Mouse (Mus musculus) stomach, postnatal 0 days (tissue): ENCODE results near the gene Nod2.

Experiments used
- CTCF ChIP-seq: IDR thresholded peaks from 2 replicates; pipeline ENCODE4 v1.5.1; 2016; ENCODE audit warnings: antibody characterized with exemption, low read depth, mild to moderate bottlenecking, moderate library complexity
- EP300 ChIP-seq: optimal IDR thresholded peaks from 2 replicates; pipeline ENCODE3; 2016; ENCODE audit warnings: antibody characterized with exemption

DNA sequence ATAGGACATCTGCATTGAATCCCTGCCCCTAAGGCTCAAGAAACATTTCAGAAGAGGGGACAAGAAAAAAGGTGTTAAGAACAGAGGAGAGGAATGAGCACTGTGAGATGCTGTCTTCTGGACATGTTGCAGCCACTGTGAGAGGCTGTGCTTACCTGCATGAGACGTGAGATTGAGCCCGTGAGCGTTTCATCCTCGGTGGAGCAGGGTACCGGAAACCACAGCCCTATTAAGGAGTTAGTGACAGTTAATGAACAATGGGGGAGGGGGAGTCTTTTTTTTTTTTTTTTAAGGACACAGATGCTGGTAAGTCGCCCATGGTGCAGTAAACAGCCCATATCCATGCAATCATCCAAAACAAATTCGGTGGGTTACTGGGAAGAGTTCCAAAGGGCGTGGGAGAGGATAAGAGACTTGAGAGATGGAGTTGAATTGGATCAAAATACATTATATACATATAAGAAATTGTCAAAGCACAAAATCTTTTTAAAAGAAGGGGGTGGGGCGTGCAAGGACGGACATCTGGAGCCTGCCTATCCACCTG is 43.6 kb upstream of the Nod2 start:
- TF ChIP-seq CTCF (no peak), EP300 (no peak)
